Mouse (Mus musculus): ENCODE measurements around the gene Mrps34. TPM values are rescaled to one million over a fixed set of nuclear protein-coding genes. Genes with fewer than 3 reads are reported as not detected.

The Mrps34 gene
- polyA plus RNA-seq, 1 experiment from 2014 or later: 111 TPM

DNA sequence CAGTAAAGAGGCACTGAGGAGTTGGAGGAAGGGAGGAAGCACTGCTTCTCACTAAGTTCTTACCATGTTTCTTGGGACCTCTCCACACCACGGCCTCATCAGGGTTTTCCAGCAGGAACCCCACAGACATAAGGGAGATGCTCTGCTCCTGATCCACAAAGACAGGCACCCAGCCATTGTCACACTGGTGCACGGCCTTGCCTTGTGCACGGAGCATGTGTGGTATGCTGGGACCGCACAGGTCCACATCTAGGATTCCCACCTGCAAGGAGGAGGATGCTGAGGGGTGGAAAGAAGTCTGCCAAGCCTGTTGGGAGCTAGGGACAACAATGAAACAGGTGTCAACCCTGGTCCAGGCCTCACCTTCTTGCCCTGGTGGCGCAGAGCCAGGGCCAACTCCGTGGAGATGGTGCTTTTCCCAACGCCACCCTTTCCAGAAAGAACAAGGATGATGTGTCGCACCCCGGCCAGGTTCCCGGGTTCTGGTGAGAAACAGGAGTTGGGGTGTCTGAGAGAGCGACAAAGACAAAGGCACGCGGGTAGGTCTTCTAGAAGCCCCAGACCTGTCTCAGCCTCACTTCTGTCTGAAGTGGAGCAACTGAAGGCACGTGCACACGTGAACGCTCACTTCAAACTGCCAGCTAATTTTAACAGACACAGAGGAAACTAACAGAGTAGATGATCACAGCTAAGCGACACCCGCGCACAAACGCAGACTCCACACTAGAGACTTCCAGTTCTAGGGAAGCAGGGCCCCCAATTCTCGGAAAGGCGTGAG is 9.4 kb upstream of the Mrps34 start:
- Histone ChIP-seq H3K4me3 (replicated peaks) (peak overlapping the region; percentile 81), H3K4me2 (replicated peaks) (peak overlapping the region; percentile 87), H3K4me1 (replicated peaks) (peaks cover 22% of the 10 kb centered on the region), H3K9ac (peak overlapping the region; percentile 66), H3K36me3 (peaks cover 9% of the 10 kb centered on the region; the same call in 1 of the 2 replicates), H3K9me3 (no peaks in the 10 kb centered on the region), H3K27ac (no peak overlapping the region), H3K27me3 (replicated peaks) (no peaks in the 10 kb centered on the region)
- ATAC-seq: no peak
- WGBS: 25% methylated on average over 22 of the region's 22 CpGs

DNA sequence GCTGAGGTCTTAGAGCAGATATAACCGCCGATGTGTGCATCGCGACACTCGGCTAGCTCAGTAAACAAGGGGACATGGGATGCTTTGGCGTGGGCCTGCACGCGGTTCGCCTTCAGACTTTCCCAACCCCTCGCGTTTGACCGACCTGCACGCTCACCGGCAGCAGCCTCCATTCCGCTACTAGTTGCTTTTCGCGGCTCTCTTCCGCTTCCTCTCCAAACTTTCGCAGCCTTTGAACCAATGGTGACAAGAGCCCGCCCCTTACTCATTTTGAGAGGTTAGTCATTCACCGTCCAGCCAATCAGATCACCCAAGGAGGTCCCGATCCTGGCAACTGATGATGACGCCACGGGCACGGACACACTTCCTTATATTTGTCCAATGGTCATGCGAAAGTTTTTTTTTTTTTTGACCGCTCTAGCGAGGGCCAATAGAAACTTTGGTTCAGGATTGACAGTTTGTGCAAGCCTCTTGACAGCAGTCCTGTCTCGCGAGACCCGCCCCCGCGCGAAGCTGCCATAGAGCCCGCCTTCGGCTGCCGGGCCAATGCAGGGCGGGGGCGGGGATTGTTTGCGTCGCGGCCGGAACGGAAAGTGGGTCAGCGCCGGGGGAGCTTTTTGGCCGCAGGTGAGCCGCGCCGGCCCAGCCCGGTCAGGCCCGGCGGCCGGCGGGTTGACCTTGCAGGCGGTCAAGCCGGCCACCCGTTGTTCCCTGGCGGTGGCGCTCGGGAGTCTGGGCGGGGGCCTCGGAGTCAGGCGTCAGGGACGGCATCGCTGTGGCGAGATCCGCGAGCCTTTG is 8.6 kb upstream of the Mrps34 start, which contains the start of the genes Nubp2 and Spsb3:
Gene Nubp2, minus strand, starts transcription at position 216 of the 798 bp plus-strand sequence.
Gene Spsb3, plus strand, starts transcription at position 510 of the 798 bp plus-strand sequence.
- Histone ChIP-seq H3K9ac (peak within 1 kb of the TSS; percentile 88), H3K36me3 (peaks cover 17% of the 10 kb centered on the region), H3K4me2 (replicated peaks) (peak within 1 kb of the TSS; percentile 88), H3K4me3 (replicated peaks) (peak within 1 kb of the TSS; percentile 97), H3K27ac (peak within 1 kb of the TSS; percentile 59; the same call in 1 of the 2 replicates), H3K27me3 (replicated peaks) (no peaks in the 10 kb centered on the region), H3K4me1 (replicated peaks) (peaks cover 22% of the 10 kb centered on the region), H3K9me3 (no peaks in the 10 kb centered on the region)
- under 1% methylated on average over 69 of the region's 69 CpGs for WGBS
- peak; percentile 99 for ATAC-seq

DNA sequence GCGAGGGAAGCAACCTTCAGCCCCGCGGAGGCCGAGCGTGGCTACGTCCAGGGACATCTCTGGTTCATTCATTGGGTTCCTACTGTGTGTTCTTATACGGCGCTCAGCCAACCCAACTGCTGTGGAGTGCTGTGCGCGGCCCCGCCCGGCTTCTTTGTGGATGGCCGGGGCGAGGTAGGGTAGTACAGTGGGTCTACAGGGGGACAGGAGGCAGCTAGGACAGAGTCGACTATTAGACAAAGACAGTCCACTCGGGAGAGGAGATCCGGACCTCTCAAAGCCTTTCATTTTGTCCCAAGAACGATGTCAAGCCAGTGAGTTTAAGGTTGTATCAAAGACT is 8.0 kb upstream of the Mrps34 start:
- peak overlapping the region; percentile 88 for H3K9ac ChIP-seq
- H3K9me3 ChIP-seq: no peaks in the 10 kb centered on the region
- peaks cover 22% of the 10 kb centered on the region for H3K4me1 ChIP-seq (replicated peaks)
- 2% methylated on average over 18 of the region's 18 CpGs for WGBS
- peak overlapping the region; percentile 88 for H3K4me2 ChIP-seq (replicated peaks)
- no peak; the same call in none of the 2 replicates for ATAC-seq
- H3K4me3 ChIP-seq (replicated peaks): peak overlapping the region; percentile 97
- no peaks in the 10 kb centered on the region for H3K27me3 ChIP-seq (replicated peaks)
- peaks cover 18% of the 10 kb centered on the region for H3K36me3 ChIP-seq
- H3K27ac ChIP-seq: peak overlapping the region; percentile 59; the same call in 1 of the 2 replicates

DNA sequence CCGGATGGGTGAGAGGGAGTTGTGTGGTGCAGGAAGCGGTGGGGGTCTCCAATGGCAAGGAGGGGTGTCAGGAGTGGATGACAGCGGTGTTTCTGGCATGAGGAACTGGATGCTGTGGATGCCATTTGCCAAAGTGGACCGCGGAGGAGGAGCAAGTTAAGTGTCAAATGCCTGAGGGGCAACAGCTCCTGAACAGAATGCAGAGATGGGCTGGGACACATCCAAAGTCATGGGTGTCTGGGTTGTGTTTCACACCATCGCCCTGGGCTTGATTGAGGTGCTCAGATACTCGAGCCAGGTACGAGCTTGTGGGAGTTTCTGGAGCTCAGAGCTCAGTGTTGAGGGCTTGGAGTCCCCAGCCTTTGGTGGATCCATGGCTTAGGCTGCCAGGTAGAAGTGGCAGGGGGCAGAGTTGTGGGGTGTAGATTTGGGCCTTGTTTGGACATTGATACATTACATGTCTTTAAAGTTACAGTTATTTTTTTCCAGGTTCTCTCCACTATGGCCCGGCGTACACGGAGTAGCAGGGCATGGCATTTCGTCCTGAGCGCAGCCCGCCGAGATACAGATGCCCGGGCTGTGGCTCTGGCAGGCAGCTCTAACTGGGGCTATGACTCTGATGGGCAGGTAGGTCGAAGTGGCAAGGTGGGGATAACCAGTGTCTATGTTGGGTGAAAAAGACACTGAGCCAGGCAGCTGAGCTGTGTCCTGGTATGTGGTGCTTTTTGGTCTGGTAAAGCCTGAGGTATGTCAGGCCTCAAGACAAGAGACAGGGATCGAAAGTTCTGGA is 7.4 kb upstream of the Mrps34 start:
- Histone ChIP-seq H3K27ac (no peak overlapping the region), H3K36me3 (peaks cover 23% of the 10 kb centered on the region), H3K9ac (peak overlapping the region; percentile 88), H3K4me2 (replicated peaks) (peak overlapping the region; percentile 88), H3K9me3 (no peaks in the 10 kb centered on the region), H3K4me1 (replicated peaks) (peaks cover 22% of the 10 kb centered on the region), H3K27me3 (replicated peaks) (no peaks in the 10 kb centered on the region), H3K4me3 (replicated peaks) (peak overlapping the region; percentile 97)
- no peak for ATAC-seq
- 57% methylated on average over 18 of the region's 18 CpGs for whole genome bisulfite sequencing

GRCm38 (mm10) chr17:24888862-24889261 is 6.1 kb upstream of the Mrps34 start:
- Histone ChIP-seq H3K27me3 (replicated peaks) (no peaks in the 10 kb centered on the region), H3K36me3 (peaks cover 29% of the 10 kb centered on the region), H3K4me1 (replicated peaks) (peaks cover 25% of the 10 kb centered on the region)

DNA sequence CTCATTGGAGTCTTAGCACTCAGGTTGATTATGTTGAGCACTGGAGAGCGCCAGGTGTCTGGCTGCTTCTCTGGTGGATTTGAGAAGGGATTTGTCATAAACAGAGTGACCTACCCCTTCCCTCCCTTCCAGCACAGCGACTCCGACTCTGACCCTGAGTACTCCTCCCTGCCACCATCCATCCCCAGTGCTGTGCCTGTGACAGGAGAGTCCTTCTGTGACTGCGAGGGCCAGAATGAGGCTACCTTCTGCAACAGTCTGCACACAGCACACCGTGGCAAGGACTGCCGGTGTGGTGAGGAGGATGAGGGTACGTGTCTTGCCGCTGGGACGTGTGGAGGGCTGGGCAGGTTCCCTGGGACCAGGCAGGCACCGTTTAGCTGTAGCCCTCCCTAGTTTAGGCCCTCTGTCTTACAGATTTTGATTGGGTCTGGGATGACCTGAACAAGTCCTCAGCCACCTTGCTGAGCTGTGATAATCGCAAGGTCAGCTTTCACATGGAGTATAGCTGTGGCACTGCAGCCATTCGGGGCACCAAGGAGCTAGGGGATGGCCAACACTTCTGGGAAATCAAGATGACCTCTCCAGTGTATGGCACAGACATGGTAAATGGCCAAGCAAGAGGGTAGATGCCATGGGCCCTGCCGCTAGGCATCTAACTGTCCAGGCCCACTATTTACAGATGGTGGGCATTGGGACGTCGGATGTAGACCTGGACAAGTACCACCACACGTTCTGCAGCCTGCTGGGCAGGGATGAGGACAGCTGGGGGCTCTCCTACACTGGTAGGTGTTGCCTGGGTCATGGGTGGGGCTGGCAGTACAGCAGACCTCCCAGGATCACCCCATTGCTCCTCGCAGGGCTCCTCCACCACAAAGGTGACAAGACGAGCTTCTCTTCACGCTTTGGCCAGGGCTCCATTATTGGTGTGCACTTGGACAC is 4.5 kb upstream of the Mrps34 start:
- no peak overlapping the region for H3K27ac ChIP-seq
- 86% methylated on average over 19 of the region's 19 CpGs for WGBS
- no peak overlapping the region for H3K9ac ChIP-seq
- no peak for ATAC-seq
- peaks cover 29% of the 10 kb centered on the region for H3K36me3 ChIP-seq
- H3K9me3 ChIP-seq: no peaks in the 10 kb centered on the region
- no peak overlapping the region for H3K4me2 ChIP-seq (replicated peaks)
- H3K4me1 ChIP-seq (replicated peaks): peaks cover 24% of the 10 kb centered on the region
- H3K4me3 ChIP-seq (replicated peaks): no peak overlapping the region
- H3K27me3 ChIP-seq (replicated peaks): no peaks in the 10 kb centered on the region

More at GRCm38 (mm10) chr17:24888862-24889261, 6.1 kb upstream of the Mrps34 start:
- no peak overlapping the region for H3K4me3 ChIP-seq (replicated peaks)
- H3K9me3 ChIP-seq: no peaks in the 10 kb centered on the region
- no peak overlapping the region for H3K27ac ChIP-seq
- H3K4me2 ChIP-seq (replicated peaks): no peak overlapping the region
- H3K9ac ChIP-seq: no peak overlapping the region
- ATAC-seq: no peak
- 86% methylated on average over 3 of the region's 3 CpGs for WGBS

GRCm38 (mm10) chr17:24891321-24891720 is 3.6 kb upstream of the Mrps34 start:
- Histone ChIP-seq H3K27me3 (replicated peaks) (no peaks in the 10 kb centered on the region), H3K27ac (no peak overlapping the region), H3K4me2 (replicated peaks) (no peak overlapping the region), H3K4me3 (replicated peaks) (no peak overlapping the region), H3K36me3 (peaks cover 29% of the 10 kb centered on the region), H3K9ac (no peak overlapping the region), H3K4me1 (replicated peaks) (peaks cover 28% of the 10 kb centered on the region), H3K9me3 (no peaks in the 10 kb centered on the region)
- no peak for ATAC-seq
- WGBS: 86% methylated on average over 13 of the region's 13 CpGs

DNA sequence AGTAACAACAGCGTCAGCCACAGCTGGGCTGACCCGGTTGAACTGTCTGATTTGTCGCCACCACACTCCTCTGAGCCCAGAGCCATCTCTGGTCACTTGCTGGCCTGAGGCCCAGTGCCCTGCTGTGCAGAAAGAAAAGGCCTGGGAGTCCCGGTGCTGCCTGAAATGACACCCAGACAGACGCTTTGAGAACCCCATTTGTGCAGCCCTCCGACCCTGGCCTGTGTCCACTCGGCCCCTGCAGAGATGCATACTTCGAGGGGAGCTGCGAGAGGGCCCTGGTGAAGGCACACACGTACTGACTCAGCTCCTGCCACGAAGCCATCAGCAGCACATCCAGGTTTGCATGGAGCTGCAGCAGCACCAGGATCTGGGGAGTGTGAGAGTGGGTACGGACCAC is 2.1 kb upstream of the Mrps34 start:
- H3K4me3 ChIP-seq (replicated peaks): no peak overlapping the region

DNA sequence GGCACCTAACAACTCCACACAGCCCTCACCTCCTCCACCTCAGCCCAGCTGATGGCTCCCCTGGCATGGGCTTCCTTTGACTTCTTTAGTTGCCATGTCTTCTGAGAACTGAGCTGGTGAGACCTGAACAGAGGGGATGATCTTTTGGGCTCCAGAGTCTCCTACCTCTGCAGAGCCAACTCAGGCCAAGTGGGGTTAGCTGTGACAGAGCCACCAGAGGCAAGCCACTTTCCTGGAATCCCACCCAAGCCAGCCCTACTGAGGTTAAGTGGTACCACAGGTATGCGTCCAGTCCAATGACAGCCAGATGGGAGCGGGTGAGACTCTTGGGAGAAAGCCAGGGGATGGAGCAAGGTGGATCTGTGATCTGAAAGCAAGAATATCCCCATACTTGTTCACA is 1.6 kb upstream of the Mrps34 start:
- 90% methylated on average over 2 of the region's 2 CpGs for WGBS
- Histone ChIP-seq H3K36me3 (peaks cover 32% of the 10 kb centered on the region), H3K4me1 (replicated peaks) (peaks cover 29% of the 10 kb centered on the region), H3K27me3 (replicated peaks) (no peaks in the 10 kb centered on the region), H3K9me3 (no peaks in the 10 kb centered on the region), H3K4me3 (replicated peaks) (no peak overlapping the region), H3K9ac (no peak overlapping the region), H3K4me2 (replicated peaks) (peak overlapping the region; percentile 92; the same call in 1 of the 2 replicates), H3K27ac (no peak overlapping the region)
- ATAC-seq: no peak

More for the DNA sequence above, 2.1 kb upstream of the Mrps34 start:
- Histone ChIP-seq H3K27me3 (replicated peaks) (no peaks in the 10 kb centered on the region), H3K36me3 (peaks cover 32% of the 10 kb centered on the region), H3K9ac (no peak overlapping the region), H3K9me3 (no peaks in the 10 kb centered on the region), H3K4me1 (replicated peaks) (peaks cover 30% of the 10 kb centered on the region), H3K4me2 (replicated peaks) (no peak overlapping the region), H3K27ac (no peak overlapping the region)
- no peak for ATAC-seq
- 92% methylated on average over 12 of the region's 12 CpGs for WGBS

DNA sequence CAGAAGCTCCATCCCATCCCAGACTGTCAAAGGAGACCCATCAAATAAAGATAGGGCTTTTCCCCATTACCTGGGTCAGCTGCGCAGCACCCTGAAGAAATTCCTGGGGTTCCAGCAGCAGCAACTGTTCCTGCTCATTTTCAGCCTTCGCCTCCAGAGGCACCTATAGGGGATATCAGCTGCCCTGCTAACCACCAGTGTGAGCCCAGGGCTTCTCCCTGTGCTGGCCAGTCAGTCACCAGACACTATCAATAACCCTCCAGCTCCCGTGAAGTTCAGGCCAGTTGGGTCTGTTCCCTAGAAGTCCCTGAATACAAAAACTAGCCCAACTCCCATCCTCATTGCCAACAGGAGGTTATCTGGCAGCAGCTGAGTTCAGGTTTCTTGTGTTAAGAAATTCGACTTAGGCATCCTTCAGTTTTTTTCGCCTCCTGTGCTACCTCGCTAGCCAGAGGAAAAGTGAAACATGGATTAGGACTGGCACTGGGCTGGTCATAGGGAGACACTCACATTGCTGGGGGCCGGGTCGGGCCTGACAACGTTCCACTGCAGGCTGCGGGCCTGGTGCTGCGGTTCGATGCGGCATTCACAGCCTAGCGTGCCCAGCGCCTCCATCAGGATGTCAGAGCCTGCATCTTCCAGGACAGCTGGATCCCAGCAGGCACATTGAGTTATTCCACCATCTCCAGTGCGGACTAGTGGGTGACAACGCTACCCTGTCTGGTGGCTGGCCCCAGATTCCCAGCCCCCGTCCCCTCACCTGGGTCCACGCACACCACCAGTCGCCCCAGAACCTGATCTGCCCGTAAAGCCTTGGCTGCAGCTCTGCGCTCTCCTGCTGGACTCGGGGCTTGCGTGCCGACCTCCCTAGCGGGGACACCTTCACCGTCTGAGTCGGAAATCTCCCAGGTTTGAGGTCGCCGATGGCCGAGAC is 588 bp upstream of the Mrps34 start:
- H3K4me2 ChIP-seq (replicated peaks): peak overlapping the region; percentile 92
- 10% methylated on average over 31 of the region's 31 CpGs for WGBS
- peak overlapping the region; percentile 83 for H3K9ac ChIP-seq
- no peaks in the 10 kb centered on the region for H3K9me3 ChIP-seq
- peaks cover 42% of the 10 kb centered on the region for H3K36me3 ChIP-seq
- ATAC-seq: peak; percentile 23
- peak overlapping the region; percentile 91 for H3K4me3 ChIP-seq (replicated peaks)
- no peaks in the 10 kb centered on the region for H3K27me3 ChIP-seq (replicated peaks)
- H3K27ac ChIP-seq: peak overlapping the region; percentile 87
- peaks cover 29% of the 10 kb centered on the region for H3K4me1 ChIP-seq (replicated peaks)

All from intestine, embryonic 15.5 days (tissue).